Comparison of ENCODE assay signal across 29 mouse cellular contexts in genomic region chr17:44767375-44767774, GRCm38 (mm10). TPM values are rescaled to one million over a fixed set of nuclear protein-coding genes. Genes with fewer than 3 reads are reported as not detected.
DNase-seq lines count a peak whose midpoint lies in the region; ATAC-seq and TF ChIP-seq lines count a peak whose summit lies in the region.
"Had no signal": no experiment of that assay in that cellular context is flagged by ENCODE, and none has a peak within 500 bp of the region (broad histone marks: within the 10 kb centered on the region; RNA-seq: fewer than 3 reads in every experiment).

No protein-coding gene starts in this region.

- no peaks in the 10 kb centered on the region for H3K4me1 ChIP-seq in stomach, embryonic 14.5 days (ENCODE audit: control insufficient read depth, insufficient read depth, low read length)
- no peaks in the 10 kb centered on the region for H3K4me1 ChIP-seq in liver, postnatal 0 days (ENCODE audit: insufficient read depth)
- no peaks in the 10 kb centered on the region for H3K4me1 ChIP-seq in hindbrain, embryonic 11.5 days (replicated peaks; ENCODE audit: control insufficient read depth, insufficient read depth, low read length)
- H3K4me1 ChIP-seq: heart, embryonic 10.5 days; heart, embryonic 15.5 days; hindbrain, embryonic 13.5 days; liver, embryonic 15.5 days; neural tube, embryonic 12.5 days had no signal

- no peaks in the 10 kb centered on the region for H3K27me3 ChIP-seq in C2C12 (ENCODE audit: control insufficient read depth, insufficient read depth, insufficient read length)
- H3K27me3 ChIP-seq in stomach, embryonic 14.5 days (ENCODE audit: control insufficient read depth, insufficient read depth, low read length): no peaks in the 10 kb centered on the region
- H3K27me3 ChIP-seq in liver, postnatal 0 days (ENCODE audit: insufficient read depth, low read length): no peaks in the 10 kb centered on the region
- H3K27me3 ChIP-seq in hindbrain, embryonic 11.5 days (ENCODE audit: control insufficient read depth, insufficient read depth, low read length): no peaks in the 10 kb centered on the region
- H3K27me3 ChIP-seq: heart, embryonic 15.5 days; hindbrain, embryonic 13.5 days; limb, embryonic 12.5 days; liver, embryonic 15.5 days; neural tube, embryonic 12.5 days had no signal

- no peak overlapping the region for H3K9ac ChIP-seq in stomach, embryonic 14.5 days (replicated peaks; ENCODE audit: low read depth, low read length)
- H3K9ac ChIP-seq in liver, postnatal 0 days (replicated peaks): no peak overlapping the region
- no peak overlapping the region for H3K9ac ChIP-seq in hindbrain, embryonic 11.5 days (ENCODE audit: low read depth, low read length)
- H3K9ac ChIP-seq: heart, embryonic 15.5 days; hindbrain, embryonic 13.5 days; limb, embryonic 12.5 days; liver, embryonic 15.5 days; neural tube, embryonic 12.5 days had no signal

- TF ChIP-seq CTCF in C2C12 (IDR thresholded peaks at IDR 0.05; ENCODE audit: control insufficient read depth, insufficient read depth, insufficient read length): no peak
- TF ChIP-seq CTCF in liver, postnatal 0 days (IDR thresholded peaks at IDR 0.05; ENCODE audit: low read depth): no peak

- H3K79me3 ChIP-seq in C2C12 (ENCODE audit: low read depth): no peaks in the 10 kb centered on the region

- DNase-seq in 3T3-L1 (ENCODE audit: low read depth, low spot score): peak; percentile 68
- peak; percentile 14 for DNase-seq in NIH3T3 (ENCODE audit: low read depth)
- no peak for DNase-seq in liver, postnatal 0 days
- DNase-seq in hindbrain, embryonic 11.5 days (ENCODE audit: low spot score): no peak
- DNase-seq in cerebellum, adult 9-11 months: no peak
- DNase-seq: adrenal gland, postnatal 14 days; cerebellum, adult 11-12 months; cerebellum, postnatal 14 days; gastrocnemius, postnatal 14 days; heart, postnatal 36 days; kidney, adult 9 months; kidney, postnatal 10 days; lung, postnatal 14 days; right cerebral cortex, adult 18-20 months; right cerebral cortex, postnatal 4 days; thymus, adult 18-20 months; thymus, postnatal 25 days had no signal

- H3K4me3 ChIP-seq in C2C12 (ENCODE audit: insufficient read depth, poor library complexity, severe bottlenecking): no peak overlapping the region
- H3K4me3 ChIP-seq in stomach, embryonic 14.5 days (ENCODE audit: low read depth, low read length): no peak overlapping the region
- no peak overlapping the region for H3K4me3 ChIP-seq in liver, postnatal 0 days (ENCODE audit: low read depth, low read length)
- H3K4me3 ChIP-seq in hindbrain, embryonic 11.5 days (ENCODE audit: low read depth, low read length): no peak overlapping the region
- H3K4me3 ChIP-seq: heart, embryonic 10.5 days; heart, embryonic 15.5 days; hindbrain, embryonic 13.5 days; limb, embryonic 12.5 days; liver, embryonic 15.5 days; neural tube, embryonic 12.5 days had no signal

- TF ChIP-seq EP300 in liver, postnatal 0 days (IDR thresholded peaks at IDR 0.05; ENCODE audit: low read depth): no peak

- H3ac ChIP-seq in C2C12 (ENCODE audit: control insufficient read depth, insufficient read length, low read depth): no peak overlapping the region

- no peak overlapping the region for H3K27ac ChIP-seq in stomach, embryonic 14.5 days (ENCODE audit: low read length)
- no peak overlapping the region for H3K27ac ChIP-seq in liver, postnatal 0 days (ENCODE audit: low read depth)
- H3K27ac ChIP-seq in hindbrain, embryonic 11.5 days (ENCODE audit: low read depth, low read length): no peak overlapping the region
- H3K27ac ChIP-seq: heart, embryonic 10.5 days; heart, embryonic 15.5 days; hindbrain, embryonic 13.5 days; limb, embryonic 12.5 days; liver, embryonic 15.5 days; neural tube, embryonic 12.5 days had no signal

- ATAC-seq in stomach, embryonic 14.5 days (ENCODE audit: insufficient number of reproducible peaks, insufficient read depth, low FRiP score, low read depth): peak; percentile 72
- ATAC-seq in liver, postnatal 0 days: no peak
- no peak for ATAC-seq in hindbrain, embryonic 11.5 days (ENCODE audit: low FRiP score)
- ATAC-seq: forebrain, embryonic 14.5 days; intestine, postnatal 0 days; midbrain, embryonic 16.5 days had no signal

- WGBS in stomach, embryonic 14.5 days: 61% methylated on average over 1 of the region's 1 CpGs
- WGBS in liver, postnatal 0 days (ENCODE audit: insufficient replicate concordance): 87% methylated on average over 1 of the region's 1 CpGs
- 76% methylated on average over 1 of the region's 1 CpGs for WGBS in hindbrain, embryonic 11.5 days

- H3K9me3 ChIP-seq in stomach, embryonic 14.5 days (ENCODE audit: control insufficient read depth, low read depth, low read length): no peaks in the 10 kb centered on the region
- H3K9me3 ChIP-seq in liver, postnatal 0 days (ENCODE audit: low read length): no peaks in the 10 kb centered on the region
- no peaks in the 10 kb centered on the region for H3K9me3 ChIP-seq in hindbrain, embryonic 11.5 days (ENCODE audit: control insufficient read depth, low read length)
- H3K9me3 ChIP-seq: heart, embryonic 10.5 days; heart, embryonic 15.5 days; hindbrain, embryonic 13.5 days; limb, embryonic 12.5 days; liver, embryonic 15.5 days; neural tube, embryonic 12.5 days had no signal

- H3K36me3 ChIP-seq in C2C12 (ENCODE audit: control insufficient read depth, insufficient read depth): no peaks in the 10 kb centered on the region
- no peaks in the 10 kb centered on the region for H3K36me3 ChIP-seq in stomach, embryonic 14.5 days (ENCODE audit: control insufficient read depth, insufficient read depth, low read length)
- no peaks in the 10 kb centered on the region for H3K36me3 ChIP-seq in liver, postnatal 0 days (replicated peaks; ENCODE audit: insufficient read depth, low read length)
- H3K36me3 ChIP-seq in hindbrain, embryonic 11.5 days (ENCODE audit: control insufficient read depth, insufficient read depth, low read length): no peaks in the 10 kb centered on the region
- H3K36me3 ChIP-seq: heart, embryonic 10.5 days; heart, embryonic 15.5 days; hindbrain, embryonic 13.5 days; limb, embryonic 12.5 days; liver, embryonic 15.5 days; neural tube, embryonic 12.5 days had no signal

- H3K79me2 ChIP-seq in C2C12 (ENCODE audit: control insufficient read depth, insufficient read depth): no peaks in the 10 kb centered on the region

- H3K4me2 ChIP-seq in stomach, embryonic 14.5 days (replicated peaks; ENCODE audit: low read depth, low read length): no peak overlapping the region
- H3K4me2 ChIP-seq in liver, postnatal 0 days (ENCODE audit: low read depth, low read length): no peak overlapping the region
- H3K4me2 ChIP-seq in hindbrain, embryonic 11.5 days (replicated peaks; ENCODE audit: low read depth, low read length): no peak overlapping the region
- H3K4me2 ChIP-seq: heart, embryonic 15.5 days; hindbrain, embryonic 13.5 days; limb, embryonic 12.5 days; liver, embryonic 15.5 days; midbrain, embryonic 11.5 days; neural tube, embryonic 12.5 days had no signal

TF ChIP-seq in C2C12, 6 proteins besides CTCF, POLR2A, EP300 and RAD21:
- TF ChIP-seq USF1 (IDR thresholded peaks at IDR 0.05; ENCODE audit: low read depth): no peak
- no peak for TF ChIP-seq MAX (IDR thresholded peaks at IDR 0.05)
- peak; percentile 15 for TF ChIP-seq FOSL1 (IDR thresholded peaks at IDR 0.05; ENCODE audit: insufficient read depth, low read length, poor library complexity, severe bottlenecking)
- no peak for TF ChIP-seq MYOD1 (IDR thresholded peaks at IDR 0.05; ENCODE audit: control insufficient read depth, insufficient read length, low read depth)
- TF ChIP-seq MYOG (IDR thresholded peaks at IDR 0.05; ENCODE audit: control insufficient read depth, extremely low read depth, insufficient read length): no peak
TF ChIP-seq in C2C12: peak in this region for 1.

RNA-seq across cellular contexts. Expression of gene Supt3, which starts 9.6 kb away (rescaled TPM):
- 18.1 TPM for polyA plus RNA-seq in C2C12 (2012; fragmentation: generic; extraction: Trizol)
- 27.0 and 27.5 TPM in 2 replicates for polyA plus RNA-seq in stomach, embryonic 14.5 days (2014; fragmentation: Nextera tagmentation; extraction: Ambion mirVana)
- polyA plus RNA-seq in liver, postnatal 0 days (2015; fragmentation: Nextera tagmentation; extraction: Ambion mirVana): 5.0 and 5.1 TPM in 2 replicates
- 27.5 and 27.8 TPM in 2 replicates for polyA plus RNA-seq in hindbrain, embryonic 11.5 days (2014; fragmentation: Nextera tagmentation; extraction: Ambion mirVana)

RNA-seq across cellular contexts. Expression of gene Runx2, which starts 47.2 kb away (rescaled TPM):
- polyA plus RNA-seq in C2C12 (2012; fragmentation: generic; extraction: Trizol): 16.6 TPM
- 1.00 and 2.3 TPM in 2 replicates for polyA plus RNA-seq in stomach, embryonic 14.5 days (2014; fragmentation: Nextera tagmentation; extraction: Ambion mirVana)
- polyA plus RNA-seq in liver, postnatal 0 days (2015; fragmentation: Nextera tagmentation; extraction: Ambion mirVana): 0.34 and 0.49 TPM in 2 replicates
- polyA plus RNA-seq in hindbrain, embryonic 11.5 days (2014; fragmentation: Nextera tagmentation; extraction: Ambion mirVana): 1.8 and 3.0 TPM in 2 replicates

Comparison
In these comparisons a context has a peak if more than half of its experiments do, and no peak if none do; other contexts are left out.
1. DNase-seq: peak in 3T3-L1 (single experiment) and NIH3T3 (single experiment); none in liver, postnatal 0 days (single experiment), hindbrain, embryonic 11.5 days (single experiment) and cerebellum, adult 9-11 months (single experiment).